Mouse (Mus musculus) bone marrow macrophage, adult 2 months (primary cell): Measurements from ENCODE around the gene Zfp2.

Experiments
- CTCF ChIP-seq: IDR thresholded peaks from 2 replicates; pipeline ENCODE4 v1.5.1; 2012; ENCODE audit warnings: low read depth, mild to moderate bottlenecking, low read length, moderate library complexity
- POLR2A ChIP-seq: IDR thresholded peaks from 2 replicates; pipeline ENCODE4 v1.6.1; 2012; ENCODE audit warnings: mild to moderate bottlenecking, low read depth, low read length, borderline replicate concordance

DNA sequence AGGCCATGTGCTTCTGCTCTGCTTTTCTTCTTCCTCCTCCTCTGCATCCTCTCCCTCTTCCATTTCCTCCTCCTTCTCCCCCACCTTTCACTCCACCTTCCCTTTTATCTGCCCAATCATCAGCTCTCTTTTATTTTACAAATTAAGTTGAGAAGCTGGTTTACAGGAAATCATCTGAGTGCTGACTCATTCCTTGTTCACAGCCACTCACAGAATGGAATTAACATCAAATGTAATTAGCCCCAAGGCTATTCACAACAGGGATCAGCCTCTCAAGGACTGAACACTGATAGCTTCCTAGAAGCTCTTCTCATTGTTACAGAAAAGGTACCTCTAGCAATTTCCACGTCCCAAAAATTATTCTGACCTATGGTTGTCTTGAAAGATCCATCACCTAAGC lies 18.6 kb downstream of the Zfp2 start:
- TF ChIP-seq CTCF (no peak), POLR2A (no peak)
